Mouse (Mus musculus) kidney, embryonic 14.5 days (tissue): ENCODE measurements around the gene Dusp21. TPM values are rescaled to one million over a fixed set of nuclear protein-coding genes. Genes with fewer than 3 reads are reported as not detected.

ENCODE experiments used
- ATAC-seq: fragments of 200-750 bp; cut with Nextera tagmentation; 2 replicates; pipeline ENCODE4 v1.8.0; 2017; ENCODE audit warnings: moderate number of reproducible peaks, mild to moderate bottlenecking, moderate TSS enrichment, moderate library complexity; ENCODE audit not compliant: low FRiP score, low TSS enrichment
- H3K27ac ChIP-seq: fragments of 300-500 bp; sonication (generic); 2 replicates; pipeline ENCODE4 v1.5.1; 2014; ENCODE audit warnings: low read depth, mild to moderate bottlenecking, low read length, moderate library complexity, mixed read lengths
- H3K27me3 ChIP-seq: fragments of 300-500 bp; sonication (generic); 2 replicates; pipeline ENCODE4 v1.6.1; 2014; ENCODE audit warnings: mild to moderate bottlenecking, low read length; ENCODE audit not compliant: control insufficient read depth, insufficient read depth
- H3K36me3 ChIP-seq: fragments of 300-500 bp; sonication (generic); 2 replicates; pipeline ENCODE4 v1.6.1; 2014; ENCODE audit warnings: low read length, mixed read lengths; ENCODE audit not compliant: control insufficient read depth, insufficient read depth
- H3K4me1 ChIP-seq: fragments of 300-500 bp; sonication (generic); 2 replicates; pipeline ENCODE4 v1.6.1; 2014; ENCODE audit warnings: low read length, mixed read lengths; ENCODE audit not compliant: control insufficient read depth, insufficient read depth
- H3K4me2 ChIP-seq: fragments of 300-500 bp; sonication (generic); replicated peaks from 2 replicates; pipeline ENCODE4 v1.6.1; 2014; ENCODE audit warnings: low read depth, mild to moderate bottlenecking, low read length
- H3K4me3 ChIP-seq: fragments of 300-500 bp; sonication (generic); 2 replicates; pipeline ENCODE4 v1.5.1; 2014; ENCODE audit warnings: mild to moderate bottlenecking, low read length
- H3K9ac ChIP-seq: fragments of 300-500 bp; sonication (generic); 2 replicates; pipeline ENCODE4 v1.6.1; 2014; ENCODE audit warnings: low read depth, mild to moderate bottlenecking, low read length, moderate library complexity
- H3K9me3 ChIP-seq: fragments of 300-500 bp; sonication (generic); 2 replicates; pipeline ENCODE4 v1.6.1; 2016; ENCODE audit warnings: low read length; ENCODE audit not compliant: control insufficient read depth
- WGBS: fragments of 180-500 bp; shearing (Covaris S2); extraction: QIAGEN DNeasy Blood & Tissue Kit; methylation state at CpG from one replicate; pipeline ENCODE4 v1.1.7; 2014; 5-methylcytosine and 5-hydroxymethylcytosine counted together
- polyA plus RNA-seq: library from polyadenylated mRNA; unstranded; fragments of >200 nt; fragmentation: Nextera tagmentation; extraction: Ambion mirVana; gene quantifications from 2 replicates; pipeline ENCODE4 v1.2.1, GENCODE M21; 2014

The Dusp21 gene
- not detected in 2 replicates for polyA plus RNA-seq

DNA sequence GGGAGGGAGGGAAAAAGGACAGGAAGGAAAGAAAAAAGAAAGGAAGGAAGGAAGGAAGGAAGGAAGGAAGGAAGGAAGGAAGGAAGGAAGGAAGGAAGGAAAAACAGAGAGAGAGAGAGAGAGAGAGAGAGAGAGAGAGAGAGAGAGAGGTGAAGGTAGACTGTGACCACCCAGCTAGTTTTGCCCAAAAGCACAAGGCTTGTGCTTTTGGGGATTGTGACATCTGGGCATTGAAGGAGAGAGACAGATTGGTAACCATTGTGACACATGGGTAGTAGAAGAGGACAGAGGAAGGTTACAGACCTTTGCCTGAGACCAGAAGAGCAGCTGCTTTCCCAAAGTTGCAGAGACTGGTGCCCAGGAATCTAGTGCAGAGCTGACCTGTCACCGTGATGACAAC is at the start of gene Dusp21:
TSS of gene Dusp21 (plus strand) at position 301 of the 400 bp plus-strand sequence.
- H3K4me3 ChIP-seq = no peak within 1 kb of the TSS
- no peaks in the 10 kb centered on the region for H3K27me3 ChIP-seq
- H3K27ac ChIP-seq = no peak within 1 kb of the TSS
- no peak for ATAC-seq
- no peak within 1 kb of the TSS for H3K4me2 ChIP-seq
- 87% methylated on average over 1 of the region's 1 CpGs for WGBS
- no peaks in the 10 kb centered on the region for H3K4me1 ChIP-seq
- H3K9me3 ChIP-seq = no peaks in the 10 kb centered on the region
- no peak within 1 kb of the TSS for H3K9ac ChIP-seq
- H3K36me3 ChIP-seq = no peaks in the 10 kb centered on the region

DNA sequence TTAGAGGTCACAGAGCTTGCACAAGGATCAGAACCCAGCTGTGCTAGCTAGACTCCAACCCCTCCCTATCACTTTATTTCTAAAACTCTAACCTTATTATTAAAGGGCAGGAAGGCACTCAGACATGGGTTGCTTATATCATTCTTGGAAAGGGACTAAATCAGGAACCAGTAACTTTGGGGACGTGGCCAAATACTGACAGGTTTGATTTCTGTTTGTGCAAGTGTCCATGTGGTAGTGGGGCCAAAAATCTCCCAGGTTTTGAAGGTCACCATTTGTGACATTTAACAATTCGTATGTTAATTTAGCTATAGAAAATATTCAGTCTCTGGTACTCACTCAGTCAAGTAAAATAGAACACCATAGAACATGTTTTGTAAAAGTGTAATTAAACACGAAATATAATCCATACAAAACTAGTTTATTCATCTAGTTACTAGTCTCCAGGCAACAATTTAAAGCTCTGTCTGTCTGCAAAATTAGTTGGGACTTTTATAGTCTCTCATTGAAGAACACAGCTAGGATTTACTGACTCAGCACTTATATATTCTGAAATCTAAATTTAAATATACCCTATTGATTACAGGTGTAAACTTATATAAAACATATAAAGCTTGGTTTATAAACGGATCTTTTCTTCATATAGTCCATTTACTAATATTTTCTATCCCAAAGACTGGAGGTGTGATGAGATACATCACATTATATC is 15.2 kb downstream of the Dusp21 start:
- H3K9ac ChIP-seq = no peak overlapping the region
- H3K36me3 ChIP-seq = no peaks in the 10 kb centered on the region
- H3K4me3 ChIP-seq = peak overlapping the region; percentile 77; the same call in 1 of the 2 replicates
- H3K27me3 ChIP-seq = no peaks in the 10 kb centered on the region
- no peaks in the 10 kb centered on the region for H3K4me1 ChIP-seq
- peak overlapping the region; percentile 58; the same call in 1 of the 2 replicates for H3K4me2 ChIP-seq
- no peaks in the 10 kb centered on the region for H3K9me3 ChIP-seq
- 65% methylated on average over 4 of the region's 4 CpGs for WGBS
- no peak for ATAC-seq
- H3K27ac ChIP-seq = no peak overlapping the region

- H3K4me3 ChIP-seq = peak overlapping the region; percentile 77
- peak overlapping the region; percentile 58 for H3K4me2 ChIP-seq
- H3K9ac ChIP-seq = peak overlapping the region; percentile 74
- H3K27ac ChIP-seq = peak overlapping the region; percentile 87
- no peaks in the 10 kb centered on the region for H3K9me3 ChIP-seq
- no peak; the same call in 1 of the 2 replicates for ATAC-seq
- H3K4me1 ChIP-seq = no peaks in the 10 kb centered on the region
- no peaks in the 10 kb centered on the region for H3K27me3 ChIP-seq
- no peaks in the 10 kb centered on the region for H3K36me3 ChIP-seq
- under 1% methylated on average over 28 of the region's 28 CpGs for WGBS
Observed at GRCm38 (mm10) chrX:18161796-18162191, 16.1 kb downstream of the Dusp21 start.

- no peaks in the 10 kb centered on the region for H3K9me3 ChIP-seq
- WGBS = under 1% methylated on average over 47 of the region's 50 CpGs
- peak within 1 kb of the TSS; percentile 58 for H3K4me2 ChIP-seq
- no peaks in the 10 kb centered on the region for H3K4me1 ChIP-seq
- H3K36me3 ChIP-seq = no peaks in the 10 kb centered on the region
- H3K27me3 ChIP-seq = no peaks in the 10 kb centered on the region
- H3K4me3 ChIP-seq = peak within 1 kb of the TSS; percentile 77
- ATAC-seq = peak; percentile 99
- peak within 1 kb of the TSS; percentile 98 for H3K27ac ChIP-seq
- H3K9ac ChIP-seq = peak within 1 kb of the TSS; percentile 95
Observed at GRCm38 (mm10) chrX:18162192-18162857, 16.7 kb downstream of the Dusp21 start, which contains the start of gene Kdm6a. Gene Kdm6a, plus strand, starts transcription at chrX:18162575.

DNA sequence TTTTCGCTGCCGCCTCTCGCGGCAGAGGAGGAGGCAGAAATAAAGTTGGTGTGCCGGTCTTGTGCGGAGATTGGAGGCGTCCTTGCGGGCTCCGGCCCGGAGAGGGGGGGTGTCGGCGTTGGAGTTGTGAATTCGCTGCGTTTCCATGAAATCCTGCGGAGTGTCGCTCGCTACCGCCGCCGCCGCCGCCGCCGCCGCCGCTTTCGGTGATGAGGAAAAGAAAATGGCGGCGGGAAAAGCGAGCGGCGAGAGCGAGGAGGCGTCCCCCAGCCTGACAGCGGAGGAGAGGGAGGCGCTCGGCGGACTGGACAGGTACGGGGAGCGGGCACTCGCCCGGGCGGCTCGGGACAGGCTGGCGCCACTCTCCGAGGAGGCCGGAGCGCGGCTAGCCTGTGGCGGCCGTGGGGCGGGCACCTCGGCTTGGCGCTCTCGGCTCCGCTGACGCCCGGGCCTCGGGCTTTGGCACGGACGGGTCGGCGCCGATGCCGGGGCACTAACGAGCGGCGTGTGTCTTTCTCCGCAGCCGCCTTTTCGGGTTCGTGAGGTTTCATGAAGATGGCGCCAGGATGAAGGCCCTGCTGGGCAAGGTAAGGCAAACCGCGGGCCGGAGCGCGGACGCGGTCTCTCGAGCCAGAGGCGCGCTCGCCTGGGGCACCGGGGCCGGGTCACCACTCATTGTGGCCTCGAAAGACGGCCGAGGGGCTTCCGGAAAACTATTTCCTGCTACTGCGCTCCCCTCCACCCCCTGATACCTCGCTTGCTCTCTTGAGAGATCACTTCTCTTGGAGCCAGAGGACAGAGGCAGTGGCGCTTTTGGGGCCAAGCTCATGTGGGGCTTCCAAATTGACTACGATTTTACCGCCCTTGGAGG is 17.4 kb downstream of the Dusp21 start:
- Histone ChIP-seq H3K27me3 (no peaks in the 10 kb centered on the region), H3K27ac (peak overlapping the region; percentile 98), H3K4me3 (peak overlapping the region; percentile 77), H3K4me2 (peak overlapping the region; percentile 46), H3K4me1 (no peaks in the 10 kb centered on the region), H3K36me3 (no peaks in the 10 kb centered on the region), H3K9me3 (no peaks in the 10 kb centered on the region), H3K9ac (peak overlapping the region; percentile 95)
- ATAC-seq = peak; percentile 44; the same call in 1 of the 2 replicates
- under 1% methylated on average over 86 of the region's 95 CpGs for WGBS

GRCm38 (mm10) chrX:18163917-18164624 is 18.4 kb downstream of the Dusp21 start:
- H3K4me1 ChIP-seq = no peaks in the 10 kb centered on the region
- no peaks in the 10 kb centered on the region for H3K9me3 ChIP-seq
- peak overlapping the region; percentile 95 for H3K9ac ChIP-seq
- H3K27me3 ChIP-seq = no peaks in the 10 kb centered on the region
- no peak for ATAC-seq
- no peaks in the 10 kb centered on the region for H3K36me3 ChIP-seq
- peak overlapping the region; percentile 46 for H3K4me2 ChIP-seq
- peak overlapping the region; percentile 98 for H3K27ac ChIP-seq
- H3K4me3 ChIP-seq = peak overlapping the region; percentile 77
- WGBS = 5% methylated on average over 10 of the region's 10 CpGs

DNA sequence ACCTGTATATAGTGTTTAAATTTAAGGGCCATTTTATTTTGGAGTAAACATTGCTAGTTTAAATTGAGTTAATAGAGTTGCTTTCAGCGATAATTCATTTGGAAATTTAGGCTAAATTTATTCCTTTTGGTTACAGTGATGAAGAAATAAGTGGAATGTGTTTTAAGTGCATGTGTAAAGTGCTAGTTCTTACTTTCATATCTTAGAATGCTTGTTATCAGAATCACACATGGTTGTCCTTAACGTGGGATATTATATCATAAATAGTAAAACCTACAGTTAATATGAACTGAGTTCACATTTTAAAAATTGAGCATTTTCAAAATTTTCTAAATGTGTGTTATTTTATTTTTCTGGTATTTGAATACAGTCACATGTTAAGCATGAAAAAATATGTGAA is 19.5 kb downstream of the Dusp21 start:
- Histone ChIP-seq H3K4me3 (peak overlapping the region; percentile 77; the same call in 1 of the 2 replicates), H3K27me3 (no peaks in the 10 kb centered on the region), H3K36me3 (no peaks in the 10 kb centered on the region), H3K9me3 (no peaks in the 10 kb centered on the region), H3K4me1 (no peaks in the 10 kb centered on the region), H3K27ac (no peak overlapping the region), H3K4me2 (peak overlapping the region; percentile 46), H3K9ac (no peak overlapping the region)
- 78% methylated on average over 2 of the region's 2 CpGs for WGBS
- ATAC-seq = no peak

DNA sequence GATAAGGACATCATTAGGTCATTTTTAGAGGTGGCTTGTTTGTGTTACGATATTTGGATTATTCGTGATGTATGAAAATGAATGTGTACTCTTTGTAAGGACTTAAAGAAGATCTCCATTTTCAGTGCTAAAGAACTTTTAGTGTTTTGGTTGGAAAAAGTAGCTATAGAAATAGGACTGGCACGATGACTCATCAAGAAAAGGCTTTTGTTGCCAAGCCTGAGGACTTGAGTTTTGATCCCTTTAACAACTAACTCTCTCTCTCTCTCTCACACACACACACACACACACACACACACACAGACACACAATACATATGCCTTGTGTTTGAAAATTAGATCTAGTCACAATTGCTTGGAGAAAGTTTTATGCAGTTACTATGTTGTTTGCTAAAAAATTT is 21.3 kb downstream of the Dusp21 start:
- no peak overlapping the region for H3K27ac ChIP-seq
- no peak overlapping the region for H3K4me3 ChIP-seq
- no peak overlapping the region for H3K4me2 ChIP-seq
- 91% methylated on average over 3 of the region's 3 CpGs for WGBS
- no peaks in the 10 kb centered on the region for H3K4me1 ChIP-seq
- no peak overlapping the region for H3K9ac ChIP-seq
- H3K9me3 ChIP-seq = no peaks in the 10 kb centered on the region
- H3K27me3 ChIP-seq = no peaks in the 10 kb centered on the region
- H3K36me3 ChIP-seq = no peaks in the 10 kb centered on the region
- ATAC-seq = no peak
